Mouse (Mus musculus): Measurements from ENCODE around the gene Gm5114. TPM values are rescaled to one million over a fixed set of nuclear protein-coding genes. Genes with fewer than 3 reads are reported as not detected.
"Not testable (repeated sequence)": the region's sequence is repeated elsewhere in the genome, so short reads cannot be mapped to it uniquely, and the experiment has no call there.

The Gm5114 gene
- polyA plus RNA-seq (2014; fragmentation: Nextera tagmentation; extraction: Ambion mirVana), result not detected in 2 replicates

GRCm38 (mm10) chr7:39413060-39413459 is at the start of gene Gm5114:
TSS of gene Gm5114 (minus strand) at chr7:39413160.
- H3K27me3 ChIP-seq (ENCODE audit: control insufficient read depth, insufficient read depth, low read length); H3K36me3 ChIP-seq (ENCODE audit: control insufficient read depth, insufficient read depth, low read length); ATAC-seq (replicated peaks; ENCODE audit: low FRiP score); H3K4me2 ChIP-seq (ENCODE audit: low read depth, low read length, severe bottlenecking); H3K27ac ChIP-seq (ENCODE audit: low read depth, low read length); H3K4me1 ChIP-seq (replicated peaks; ENCODE audit: control insufficient read depth, insufficient read depth, low read length); DNase-seq (ENCODE audit: low spot score); H3K9me3 ChIP-seq (ENCODE audit: control insufficient read depth, low read length); H3K4me3 ChIP-seq (ENCODE audit: low read depth, low read length); H3K9ac ChIP-seq (ENCODE audit: low read length): not testable (repeated sequence)
- WGBS, result 50% methylated on average over 1 of the region's 1 CpGs

- 31% methylated on average over 6 of the region's 6 CpGs for WGBS
- ATAC-seq (replicated peaks; ENCODE audit: low FRiP score) (no peak), DNase-seq (ENCODE audit: low spot score) (peak; percentile 53)
- Histone ChIP-seq H3K4me1 (replicated peaks; ENCODE audit: control insufficient read depth, insufficient read depth, low read length) (no peaks in the 10 kb centered on the region), H3K4me2 (ENCODE audit: low read depth, low read length, severe bottlenecking) (no peak overlapping the region), H3K27me3 (ENCODE audit: control insufficient read depth, insufficient read depth, low read length) (no peaks in the 10 kb centered on the region), H3K27ac (ENCODE audit: low read depth, low read length) (no peak overlapping the region), H3K4me3 (ENCODE audit: low read depth, low read length) (no peak overlapping the region), H3K9me3 (ENCODE audit: control insufficient read depth, low read length) (no peaks in the 10 kb centered on the region), H3K36me3 (ENCODE audit: control insufficient read depth, insufficient read depth, low read length) (no peaks in the 10 kb centered on the region), H3K9ac (ENCODE audit: low read length) (no peak overlapping the region)
These were observed 42.8 kb upstream of the Gm5114 start for GRCm38 (mm10) chr7:39455806-39456205.

- DNase-seq (ENCODE audit: low spot score) (peak; percentile 84), ATAC-seq (replicated peaks; ENCODE audit: low FRiP score) (peak; percentile 100)
- peaks cover 4% of the 10 kb centered on the region; the same call in 1 of the 2 replicates for H3K4me1 ChIP-seq (replicated peaks; ENCODE audit: control insufficient read depth, insufficient read depth, low read length)
- H3K27me3 ChIP-seq (ENCODE audit: control insufficient read depth, insufficient read depth, low read length), result no peaks in the 10 kb centered on the region
- peak overlapping the region; percentile 70 for H3K4me2 ChIP-seq (ENCODE audit: low read depth, low read length, severe bottlenecking)
- no peaks in the 10 kb centered on the region for H3K9me3 ChIP-seq (ENCODE audit: control insufficient read depth, low read length)
- H3K27ac ChIP-seq (ENCODE audit: low read depth, low read length), result no peak overlapping the region
- H3K9ac ChIP-seq (ENCODE audit: low read length), result peak overlapping the region; percentile 81
- WGBS, result 2% methylated on average over 36 of the region's 36 CpGs
- peak overlapping the region; percentile 65 for H3K4me3 ChIP-seq (ENCODE audit: low read depth, low read length)
- H3K36me3 ChIP-seq (ENCODE audit: control insufficient read depth, insufficient read depth, low read length), result no peaks in the 10 kb centered on the region
These were observed 36.5 kb upstream of the Gm5114 start for GRCm38 (mm10) chr7:39449260-39450021.

DNA sequence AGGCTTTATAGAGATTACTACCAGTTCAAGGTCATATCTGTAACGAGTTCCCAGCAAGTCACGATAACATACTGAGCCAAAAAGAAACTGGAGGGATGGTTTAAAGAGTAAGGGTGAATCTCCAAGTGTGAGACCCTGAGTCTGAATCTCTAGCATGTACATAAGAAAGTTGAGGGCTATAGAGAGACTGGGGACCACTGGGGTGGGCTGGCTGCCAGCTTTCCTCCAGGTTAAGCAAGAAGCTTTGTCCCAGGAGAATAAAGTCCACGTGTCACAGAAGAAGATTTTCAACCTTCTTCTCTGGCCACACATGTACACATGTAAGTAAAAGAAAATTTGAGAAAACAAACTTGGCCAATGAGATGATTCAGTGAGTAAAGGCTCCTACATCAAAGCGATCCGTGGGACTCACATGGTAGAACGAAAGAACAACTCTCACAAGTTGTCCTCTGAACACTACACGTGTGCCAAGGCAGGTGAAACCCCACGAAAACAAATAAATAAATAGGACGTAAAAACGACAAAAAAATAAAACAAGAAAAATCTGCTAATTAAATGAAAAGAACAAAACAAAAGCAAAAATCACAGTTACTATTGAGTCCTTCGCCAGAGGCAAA is 35.8 kb upstream of the Gm5114 start:
- DNase-seq (ENCODE audit: low spot score), result no peak
- Histone ChIP-seq H3K4me1 (replicated peaks; ENCODE audit: control insufficient read depth, insufficient read depth, low read length) (peaks cover 4% of the 10 kb centered on the region; the same call in 1 of the 2 replicates), H3K27ac (ENCODE audit: low read depth, low read length) (no peak overlapping the region), H3K9me3 (ENCODE audit: control insufficient read depth, low read length) (no peaks in the 10 kb centered on the region), H3K4me3 (ENCODE audit: low read depth, low read length) (peak overlapping the region; percentile 65), H3K27me3 (ENCODE audit: control insufficient read depth, insufficient read depth, low read length) (no peaks in the 10 kb centered on the region), H3K36me3 (ENCODE audit: control insufficient read depth, insufficient read depth, low read length) (no peaks in the 10 kb centered on the region), H3K9ac (ENCODE audit: low read length) (peak overlapping the region; percentile 81; the same call in 1 of the 2 replicates), H3K4me2 (ENCODE audit: low read depth, low read length, severe bottlenecking) (peak overlapping the region; percentile 70)
- 61% methylated on average over 11 of the region's 11 CpGs for WGBS
- 0 out of 2 replicates have a peak, but pooled peaks have one; percentile 32 for ATAC-seq (replicated peaks; ENCODE audit: low FRiP score)

GRCm38 (mm10) chr7:39441237-39441636 is 28.3 kb upstream of the Gm5114 start:
- Histone ChIP-seq H3K9ac (ENCODE audit: low read length) (no peak overlapping the region), H3K36me3 (ENCODE audit: control insufficient read depth, insufficient read depth, low read length) (no peaks in the 10 kb centered on the region), H3K4me2 (ENCODE audit: low read depth, low read length, severe bottlenecking) (no peak overlapping the region), H3K4me3 (ENCODE audit: low read depth, low read length) (no peak overlapping the region), H3K9me3 (ENCODE audit: control insufficient read depth, low read length) (no peaks in the 10 kb centered on the region), H3K27ac (ENCODE audit: low read depth, low read length) (no peak overlapping the region), H3K27me3 (ENCODE audit: control insufficient read depth, insufficient read depth, low read length) (no peaks in the 10 kb centered on the region), H3K4me1 (replicated peaks; ENCODE audit: control insufficient read depth, insufficient read depth, low read length) (no peaks in the 10 kb centered on the region)
- WGBS, result 74% methylated on average over 2 of the region's 2 CpGs
- ATAC-seq (replicated peaks; ENCODE audit: low FRiP score), result no peak
- no peak for DNase-seq (ENCODE audit: low spot score)

GRCm38 (mm10) chr7:39440362-39440761 is 27.4 kb upstream of the Gm5114 start:
- H3K36me3 ChIP-seq (ENCODE audit: control insufficient read depth, insufficient read depth, low read length), result no peaks in the 10 kb centered on the region
- H3K27me3 ChIP-seq (ENCODE audit: control insufficient read depth, insufficient read depth, low read length), result no peaks in the 10 kb centered on the region
- H3K4me2 ChIP-seq (ENCODE audit: low read depth, low read length, severe bottlenecking), result no peak overlapping the region
- ATAC-seq (replicated peaks; ENCODE audit: low FRiP score), result no peak
- DNase-seq (ENCODE audit: low spot score), result no peak
- H3K9ac ChIP-seq (ENCODE audit: low read length), result no peak overlapping the region
- no peak overlapping the region for H3K27ac ChIP-seq (ENCODE audit: low read depth, low read length)
- WGBS, result 81% methylated on average over 4 of the region's 4 CpGs
- H3K4me3 ChIP-seq (ENCODE audit: low read depth, low read length), result no peak overlapping the region
- H3K9me3 ChIP-seq (ENCODE audit: control insufficient read depth, low read length), result no peaks in the 10 kb centered on the region
- no peaks in the 10 kb centered on the region for H3K4me1 ChIP-seq (replicated peaks; ENCODE audit: control insufficient read depth, insufficient read depth, low read length)

Small RNA genes within 50 kb of the gene (microRNA-seq; reads per million reads assigned to microRNA genes)
- not detected for gene Gm27437 (ENCODE audit: insufficient number of aligned reads)

Other genes starting within 250 kb of the Gm5114 start
- gene Zfp619, start 104.6 kb upstream of the Gm5114 start, polyA plus RNA-seq (2014; fragmentation: Nextera tagmentation; extraction: Ambion mirVana), result 4.3 and 4.4 TPM in 2 replicates